Mouse (Mus musculus) cerebellum, postnatal 4 days (tissue): ENCODE measurements around the gene Mmp2.
A peak's percentile ranks its signal among the peaks of the same experiment; 100 is the strongest.
"Not testable (repeated sequence)": the region's sequence is repeated elsewhere in the genome, so short reads cannot be mapped to it uniquely, and the experiment has no call there.

Experiments used
- DNase-seq, 2 experiments: peaks; one replicate each; pipeline ENCODE4 v3.0.0; 2022; ENCODE audit warnings: low spot score in 2 of 2, mixed read lengths in 1 of 2

Mmp2 gene

GRCm38 (mm10) chr8:92838616-92839015 lies 11.5 kb downstream of the Mmp2 start:
- no peak for DNase-seq

DNA sequence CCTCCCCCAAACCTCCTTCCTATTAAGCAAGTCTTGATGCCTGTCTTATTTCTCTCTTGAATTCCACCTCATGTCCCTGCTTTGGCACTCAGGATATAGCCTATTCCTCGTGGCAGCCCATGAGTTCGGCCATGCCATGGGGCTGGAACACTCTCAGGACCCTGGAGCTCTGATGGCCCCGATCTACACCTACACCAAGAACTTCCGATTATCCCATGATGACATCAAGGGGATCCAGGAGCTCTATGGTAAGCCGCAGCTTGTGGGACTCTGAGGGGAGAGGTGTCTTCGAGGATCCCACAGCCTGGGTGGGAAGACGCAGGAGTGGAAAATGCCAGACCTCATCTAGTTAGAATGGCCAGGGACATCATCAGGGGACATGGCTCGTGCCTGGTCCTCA lies 12.1 kb downstream of the Mmp2 start:
- no peak for DNase-seq

DNA sequence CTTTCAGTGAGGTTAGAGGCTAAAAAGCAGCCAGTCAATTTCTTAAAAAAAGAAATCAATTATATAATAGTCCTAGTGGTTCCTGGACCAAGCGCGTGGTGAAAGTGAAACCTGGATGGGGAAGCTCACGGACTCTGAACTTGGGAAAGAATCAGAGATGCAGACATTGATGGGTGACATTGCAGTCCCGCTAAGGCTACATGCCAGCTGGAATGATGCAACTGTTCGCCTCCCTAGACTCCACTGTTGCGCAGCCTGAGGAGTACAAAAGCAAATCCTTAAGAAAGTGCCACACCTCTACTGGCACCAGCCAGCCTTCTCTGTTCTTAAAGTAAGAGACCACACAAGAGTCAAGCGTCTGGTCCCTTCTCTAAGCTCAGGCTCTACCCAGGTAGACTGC lies 12.8 kb downstream of the Mmp2 start:
- DNase-seq = no peak

- DNase-seq = no peak
Measured at GRCm38 (mm10) chr8:92846684-92847083, 19.6 kb downstream of the Mmp2 start.

DNA sequence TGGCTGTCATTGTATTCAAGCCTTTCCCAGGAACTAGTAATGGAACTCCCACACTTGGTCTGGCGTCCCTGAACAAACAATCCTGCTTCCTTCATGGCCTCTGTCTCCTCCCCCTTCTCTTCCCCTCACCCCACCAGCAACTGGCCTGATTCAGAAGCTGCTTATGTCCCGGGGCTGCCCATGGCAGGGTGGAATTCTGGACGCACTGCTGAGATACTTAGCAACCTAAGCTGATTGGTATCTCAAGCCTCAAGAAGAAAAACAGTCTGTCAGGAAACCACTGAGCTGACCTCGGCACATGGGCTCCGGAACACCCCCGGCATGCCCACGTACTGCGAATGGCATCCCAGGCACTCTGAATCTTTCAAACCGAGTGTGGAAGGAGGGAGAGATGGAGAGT lies 20.2 kb downstream of the Mmp2 start:
- DNase-seq = no peak

GRCm38 (mm10) chr8:92849261-92849660 lies 22.2 kb downstream of the Mmp2 start:
- no peak for DNase-seq

DNA sequence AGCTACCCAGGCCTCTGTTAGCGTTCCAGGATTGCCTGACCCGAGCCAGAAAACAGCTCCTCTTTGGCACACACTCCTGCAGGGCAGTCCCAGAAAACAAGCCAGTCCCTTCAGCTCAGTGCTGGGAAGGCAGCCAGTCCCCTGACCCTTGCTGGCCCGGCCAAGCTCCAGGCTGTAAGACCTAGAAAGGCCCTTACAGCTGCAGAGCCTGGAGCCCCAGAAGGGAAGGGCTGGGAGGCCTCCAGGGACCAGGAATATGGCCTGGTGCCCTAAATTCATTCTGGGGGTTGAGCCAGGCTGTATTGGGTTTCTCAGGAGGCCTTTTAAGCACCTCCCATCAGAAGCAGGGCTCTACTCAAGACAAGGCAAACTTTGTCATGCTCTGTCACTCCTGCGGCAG lies 23.1 kb downstream of the Mmp2 start:
- DNase-seq = peak; percentile 50 to 67

GRCm38 (mm10) chr8:92851381-92851780 lies 24.3 kb downstream of the Mmp2 start:
- DNase-seq = no peak

DNA sequence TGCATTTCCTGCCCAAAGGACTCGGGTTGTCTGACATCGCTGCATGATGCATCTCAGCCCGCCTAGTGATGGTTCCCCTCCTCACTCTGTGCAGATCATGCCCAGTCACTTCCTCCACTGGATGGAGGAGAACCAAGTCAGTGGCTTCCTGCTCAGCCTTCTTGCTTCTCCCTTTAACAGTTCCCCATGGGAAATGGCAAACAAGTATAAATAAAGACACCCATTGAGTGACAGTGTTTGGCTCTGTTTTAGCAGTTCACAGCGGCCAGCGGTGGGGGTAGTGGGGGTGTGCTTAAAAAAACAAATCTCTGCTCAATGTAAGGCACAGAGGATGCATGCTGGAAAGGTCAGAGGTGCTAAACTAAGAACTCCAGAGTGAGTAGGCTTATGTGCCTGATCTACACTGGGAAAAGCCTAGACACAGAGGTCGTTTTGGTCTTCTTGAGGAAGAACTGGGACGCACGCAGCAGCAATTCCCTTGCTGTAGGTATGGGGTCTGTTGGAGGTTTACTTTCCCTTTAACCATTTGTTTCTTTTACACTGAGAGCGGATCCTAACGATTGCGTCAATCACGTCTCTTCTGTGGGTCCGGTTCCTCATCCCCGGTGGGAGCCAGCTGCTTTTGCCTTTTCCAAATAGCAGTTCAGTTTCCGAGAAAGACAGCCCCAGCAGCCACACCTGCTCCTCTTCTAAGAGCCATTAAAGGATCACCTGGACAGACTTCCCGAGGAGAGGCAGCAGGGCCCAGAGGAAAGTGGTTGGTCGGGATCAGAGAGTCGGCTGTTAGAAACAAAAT lies 26.3 kb downstream of the Mmp2 start:
- no peak for DNase-seq

GRCm38 (mm10) chr8:92854673-92855072 lies 27.6 kb downstream of the Mmp2 start:
- DNase-seq = no peak

- DNase-seq = peak; percentile 36 to 43
Measured at GRCm38 (mm10) chr8:92855171-92855894, 28.2 kb downstream of the Mmp2 start, which contains the start of gene Lpcat2. Lpcat2 (plus strand) TSS chr8:92855339.

DNA sequence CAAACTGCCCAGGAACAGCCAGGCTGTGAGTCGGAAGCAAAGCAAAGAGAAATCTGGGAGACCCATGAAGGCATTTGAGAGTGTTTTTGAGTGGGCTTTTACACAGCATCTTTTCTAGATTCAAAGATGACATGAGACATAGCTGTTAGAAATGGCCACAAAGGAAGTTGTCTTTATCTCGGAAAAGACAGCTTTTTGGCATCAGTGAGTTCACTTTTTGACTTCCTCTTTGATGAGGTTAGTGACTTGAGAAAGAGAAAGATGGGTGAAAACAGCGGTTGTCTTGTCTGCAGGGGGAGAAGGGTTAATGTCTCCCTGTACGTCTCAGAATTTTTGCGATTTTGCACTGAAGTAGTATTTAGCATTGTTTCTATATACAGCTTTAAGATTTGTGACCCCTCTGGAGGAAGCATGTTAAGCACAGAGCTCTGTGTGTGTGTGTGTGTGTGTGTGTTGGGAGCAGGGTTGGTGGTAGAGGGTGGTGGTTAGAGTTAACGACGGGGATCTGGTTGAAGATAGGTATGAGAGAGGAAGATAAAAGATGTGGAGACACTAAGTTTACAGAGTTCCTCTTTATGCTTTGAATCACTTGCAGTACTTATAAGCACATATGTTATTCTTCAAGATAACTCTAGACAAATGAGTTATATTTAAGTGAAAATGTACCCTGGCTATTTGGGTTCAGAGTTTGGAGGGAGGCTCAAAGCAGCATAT lies 29.3 kb downstream of the Mmp2 start:
- DNase-seq = no peak

- no peak for DNase-seq
Measured at GRCm38 (mm10) chr8:92858475-92859182, 31.5 kb downstream of the Mmp2 start.

DNA sequence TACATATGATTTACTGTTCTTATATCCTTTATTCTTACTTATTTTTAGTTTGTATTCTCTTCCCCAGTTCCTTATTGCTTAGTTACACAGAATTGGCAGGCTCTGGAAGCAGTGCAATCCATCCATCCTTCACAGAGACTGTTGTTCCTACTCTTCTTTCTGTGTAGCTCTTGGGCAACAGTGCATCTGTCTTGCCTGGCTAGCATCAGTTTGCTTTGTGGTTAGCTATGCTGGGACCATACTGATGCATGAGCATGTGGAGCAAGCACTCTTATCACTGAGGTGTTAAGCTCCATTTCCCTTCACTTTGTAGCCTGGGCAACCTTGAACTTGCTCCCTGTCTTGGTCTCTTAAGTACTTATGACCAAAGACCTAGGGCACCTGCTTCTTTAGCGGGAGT lies 34.9 kb downstream of the Mmp2 start:
- DNase-seq = no peak

GRCm38 (mm10) chr8:92870281-92870680 lies 43.2 kb downstream of the Mmp2 start:
- no peak for DNase-seq

- no peak for DNase-seq
Measured at GRCm38 (mm10) chr8:92872063-92872759, 45.1 kb downstream of the Mmp2 start.

DNA sequence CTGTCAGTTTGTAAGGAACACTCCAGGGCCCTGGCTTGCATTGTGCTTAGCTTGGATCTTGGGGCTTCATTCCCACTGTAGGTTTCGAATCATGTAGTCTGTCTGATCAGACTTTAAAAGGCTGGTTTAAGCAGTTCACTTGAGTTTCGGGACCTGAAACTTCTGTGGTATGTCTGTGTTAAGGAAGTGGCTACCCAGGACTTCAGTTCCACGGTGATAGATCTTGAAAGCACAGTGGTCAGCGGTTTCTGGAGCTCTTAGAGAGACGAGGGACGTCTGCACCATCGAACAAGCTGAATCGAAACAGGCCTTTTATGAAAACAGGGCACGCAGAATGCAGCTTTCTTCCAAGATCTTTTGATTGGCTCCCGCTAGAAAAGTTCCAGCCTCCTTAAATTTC lies 48.7 kb downstream of the Mmp2 start:
- DNase-seq = no peak

DNA sequence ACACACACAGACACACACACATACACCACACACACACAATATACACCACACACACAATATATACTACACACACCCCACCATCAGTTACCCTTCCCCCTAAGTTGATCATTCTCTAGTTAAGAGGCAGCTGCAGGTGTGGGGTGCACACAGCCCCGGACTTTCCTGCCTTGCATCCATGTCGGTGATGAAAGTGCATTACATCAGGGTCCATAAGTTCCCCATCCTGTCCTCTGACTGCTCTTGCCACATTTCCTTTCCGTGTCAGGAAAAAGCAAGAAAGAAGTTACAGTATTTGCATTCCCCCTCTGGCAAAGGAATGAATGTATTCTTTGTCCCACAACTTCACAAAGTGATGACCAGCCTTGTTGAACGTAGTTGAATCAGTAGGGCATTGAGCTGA lies 54.2 kb downstream of the Mmp2 start:
- DNase-seq = no peak

DNA sequence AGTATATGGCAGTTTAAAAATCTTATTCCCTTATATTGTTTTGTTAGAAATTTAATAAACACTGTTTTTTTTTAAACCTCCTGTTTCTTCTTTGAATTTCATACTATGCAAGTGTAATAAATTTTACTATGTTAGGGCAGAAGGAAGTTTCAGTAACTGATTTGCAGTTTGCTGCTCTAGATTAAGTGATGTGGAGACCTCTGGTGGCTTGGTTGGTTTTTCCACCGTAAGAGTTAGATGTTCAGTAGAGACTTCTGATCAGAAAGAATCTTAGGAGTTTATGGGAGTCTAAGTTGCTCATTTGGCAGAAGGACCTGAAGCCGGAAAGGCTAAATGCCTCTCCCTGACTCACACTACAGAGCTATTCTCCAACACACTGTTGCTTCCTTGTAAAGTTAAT lies 56.7 kb downstream of the Mmp2 start:
- DNase-seq = no peak

DNA sequence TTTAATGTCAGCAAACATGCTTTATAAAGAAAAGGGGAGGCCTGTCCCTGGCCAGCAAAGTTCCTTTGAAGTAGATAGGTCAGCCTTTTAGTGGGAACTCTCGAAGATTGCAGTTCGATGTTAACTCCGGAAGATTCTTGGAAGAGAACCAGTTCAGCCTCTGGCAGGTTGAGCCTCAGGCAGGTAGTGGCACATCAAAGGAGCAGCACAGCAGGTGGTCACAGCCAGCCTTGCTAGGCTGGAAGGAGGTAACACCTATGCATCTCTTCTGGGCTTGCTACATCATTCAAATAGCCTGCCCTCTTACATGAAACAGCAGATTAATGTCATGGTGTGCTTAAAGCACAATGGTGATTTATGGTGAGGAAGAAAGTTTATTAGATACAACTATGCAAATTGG lies 65.1 kb downstream of the Mmp2 start:
- DNase-seq = not testable (repeated sequence)

- DNase-seq = no peak
Measured at GRCm38 (mm10) chr8:92893870-92894269, 66.8 kb downstream of the Mmp2 start.
